Mouse (Mus musculus) embryonic fibroblast, embryonic 13.5 days (primary cell): ENCODE results near the gene Rrp1b.

ENCODE experiments used
- CTCF ChIP-seq: IDR thresholded peaks from 2 replicates; pipeline ENCODE4 v1.5.1; 2011; ENCODE audit warnings: mild to moderate bottlenecking, control low read depth, low read length, moderate library complexity, borderline replicate concordance; ENCODE audit not compliant: insufficient read depth
- POLR2A ChIP-seq: IDR thresholded peaks from 2 replicates; pipeline ENCODE4 v1.6.1; 2011; ENCODE audit warnings: low read depth, mild to moderate bottlenecking, control low read depth, low read length, moderate library complexity

- TF ChIP-seq POLR2A (no peak), CTCF (no peak)
These were observed 1.6 kb upstream of the Rrp1b start for GRCm38 (mm10) chr17:32034322-32034721.
